Mouse (Mus musculus): Measurements from ENCODE around the gene Sac3d1.

- TF ChIP-seq CTCF (IDR thresholded peaks at IDR 0.05; ENCODE audit: low read depth, low read length), result no peak
- no peak for TF ChIP-seq POLR2A (IDR thresholded peaks at IDR 0.05; ENCODE audit: insufficient read depth, low read length)
These were observed 4.9 kb upstream of the Sac3d1 start for GRCm38 (mm10) chr19:6123330-6123729.
